Mouse (Mus musculus) spleen, adult 12 weeks (tissue): ENCODE measurements around the gene Aldh16a1.
"Not testable (repeated sequence)": the region's sequence is repeated elsewhere in the genome, so short reads cannot be mapped to it uniquely, and the experiment has no call there.

Experiments
- DNase-seq: peaks from one replicate; pipeline ENCODE4 v3.0.0; 2022; ENCODE audit warnings: low spot score

Gene Aldh16a1

DNA sequence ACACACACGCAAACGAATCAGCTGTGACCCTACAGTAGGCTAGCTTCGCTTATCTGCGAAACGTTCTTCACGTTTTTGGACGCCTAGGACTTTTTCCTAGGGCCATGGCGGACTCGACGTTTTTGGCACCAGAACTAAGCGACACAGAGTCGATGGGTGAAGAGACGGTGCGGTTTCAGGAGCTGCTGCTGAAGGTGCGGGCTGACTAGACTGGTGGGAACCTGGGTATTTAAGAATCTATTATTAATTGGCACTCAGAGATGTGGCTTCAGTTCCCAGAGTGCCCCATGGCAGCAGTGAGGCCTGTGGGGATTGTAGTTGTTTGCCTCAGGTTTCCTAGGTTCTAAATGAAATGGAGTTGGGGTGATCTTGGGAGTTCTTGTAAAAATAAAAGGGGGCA lies 1.8 kb upstream of the Aldh16a1 start:
- no peak for DNase-seq

DNA sequence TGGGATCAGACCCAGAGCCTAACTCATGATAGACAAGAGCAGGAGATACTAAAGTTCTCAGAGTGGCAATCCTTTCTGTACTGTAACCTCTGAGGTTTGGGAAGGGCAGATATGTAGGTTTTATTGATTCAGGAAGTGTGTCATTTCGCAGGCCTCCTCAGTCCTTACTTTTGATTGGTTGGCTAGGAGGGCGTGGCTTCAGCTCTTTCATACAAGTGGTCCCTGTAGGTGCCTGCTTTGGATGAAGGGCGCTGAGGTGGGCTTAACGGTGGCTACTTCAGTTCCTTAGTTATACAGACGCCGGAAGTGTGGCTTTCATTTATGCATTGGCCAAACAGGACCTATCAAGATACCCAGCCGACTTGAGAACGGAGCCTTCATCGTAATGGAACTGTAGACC lies 1.2 kb upstream of the Aldh16a1 start:
- DNase-seq: no peak

DNA sequence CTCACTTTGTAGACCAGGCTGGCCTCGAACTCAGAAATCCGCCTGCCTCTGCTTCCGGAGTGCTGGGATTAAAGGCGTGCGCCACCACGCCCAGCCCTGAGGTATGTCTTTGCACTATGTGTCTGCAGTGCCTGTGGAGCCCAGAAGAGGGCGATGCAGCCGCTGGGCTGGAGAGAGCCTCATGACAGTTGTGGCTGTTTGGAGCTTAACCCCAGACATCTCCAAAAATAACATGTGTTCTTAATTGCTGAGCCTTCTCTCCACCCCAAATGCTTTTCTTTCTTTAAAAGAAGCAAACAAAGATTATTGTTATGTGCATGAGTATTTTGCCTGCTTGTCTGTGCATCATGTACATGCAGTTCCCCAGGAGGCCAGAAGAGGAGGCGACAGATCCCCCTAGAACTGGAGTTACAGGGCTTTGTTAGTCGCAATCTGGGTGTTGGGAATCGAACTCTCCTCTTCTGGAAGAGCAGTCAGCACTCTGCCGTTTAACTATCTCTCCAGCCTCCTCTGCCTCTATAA lies 670 bp upstream of the Aldh16a1 start:
- DNase-seq: peak; percentile 34

GRCm38 (mm10) chr7:45153586-45153985 lies 798 bp downstream of the Aldh16a1 start:
- no peak for DNase-seq

GRCm38 (mm10) chr7:45153052-45153451 lies 1.3 kb downstream of the Aldh16a1 start:
- not testable (repeated sequence) for DNase-seq

- no peak for DNase-seq
Observed at GRCm38 (mm10) chr7:45151303-45151702, 3.1 kb downstream of the Aldh16a1 start.

GRCm38 (mm10) chr7:45150321-45150720 lies 4.1 kb downstream of the Aldh16a1 start:
- no peak for DNase-seq

DNA sequence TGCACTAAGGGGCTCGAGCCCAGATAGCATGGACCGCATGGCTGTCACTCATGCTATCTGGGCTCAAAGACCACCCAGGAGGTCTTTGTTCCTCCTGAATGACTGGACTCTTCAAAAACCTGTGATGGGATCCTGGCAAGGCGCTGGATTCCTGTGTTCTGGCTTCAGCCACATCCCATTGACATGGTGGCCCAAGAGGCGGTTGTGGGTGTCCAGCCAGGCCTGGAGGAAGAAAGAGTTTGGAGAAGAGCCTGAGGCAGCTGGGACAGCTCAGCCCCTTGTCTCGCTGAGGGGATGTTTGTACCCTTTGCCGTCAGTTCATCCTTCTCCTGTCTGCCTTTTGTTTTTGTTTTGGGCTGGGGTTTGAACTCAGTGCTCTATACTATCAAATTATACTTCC lies 4.8 kb downstream of the Aldh16a1 start:
- no peak for DNase-seq

GRCm38 (mm10) chr7:45148534-45149098 lies 5.8 kb downstream of the Aldh16a1 start:
- DNase-seq: no peak

GRCm38 (mm10) chr7:45147899-45148298 lies 6.5 kb downstream of the Aldh16a1 start:
- no peak for DNase-seq

- DNase-seq: no peak
Observed at GRCm38 (mm10) chr7:45147267-45147666, 7.1 kb downstream of the Aldh16a1 start.

DNA sequence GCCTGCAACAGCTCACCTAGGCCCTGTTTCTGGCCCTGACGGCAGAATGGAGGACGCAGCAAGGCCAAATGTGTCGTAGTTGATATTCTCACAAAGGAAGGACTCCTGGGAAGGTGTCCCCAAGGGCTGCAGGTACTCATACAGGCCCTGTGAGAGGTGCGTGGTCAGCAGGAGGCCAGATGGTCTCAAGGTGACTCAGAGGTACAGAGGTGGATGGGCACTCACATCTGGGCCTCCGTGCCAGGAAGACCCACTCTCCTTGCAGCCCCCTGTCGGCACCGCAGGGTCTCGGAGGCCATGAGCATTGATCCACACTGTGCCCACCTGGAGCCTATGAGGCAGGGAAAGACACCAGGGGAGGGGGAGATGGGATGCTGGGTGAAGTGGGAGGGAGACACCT lies 8.9 kb downstream of the Aldh16a1 start:
- DNase-seq: no peak

DNA sequence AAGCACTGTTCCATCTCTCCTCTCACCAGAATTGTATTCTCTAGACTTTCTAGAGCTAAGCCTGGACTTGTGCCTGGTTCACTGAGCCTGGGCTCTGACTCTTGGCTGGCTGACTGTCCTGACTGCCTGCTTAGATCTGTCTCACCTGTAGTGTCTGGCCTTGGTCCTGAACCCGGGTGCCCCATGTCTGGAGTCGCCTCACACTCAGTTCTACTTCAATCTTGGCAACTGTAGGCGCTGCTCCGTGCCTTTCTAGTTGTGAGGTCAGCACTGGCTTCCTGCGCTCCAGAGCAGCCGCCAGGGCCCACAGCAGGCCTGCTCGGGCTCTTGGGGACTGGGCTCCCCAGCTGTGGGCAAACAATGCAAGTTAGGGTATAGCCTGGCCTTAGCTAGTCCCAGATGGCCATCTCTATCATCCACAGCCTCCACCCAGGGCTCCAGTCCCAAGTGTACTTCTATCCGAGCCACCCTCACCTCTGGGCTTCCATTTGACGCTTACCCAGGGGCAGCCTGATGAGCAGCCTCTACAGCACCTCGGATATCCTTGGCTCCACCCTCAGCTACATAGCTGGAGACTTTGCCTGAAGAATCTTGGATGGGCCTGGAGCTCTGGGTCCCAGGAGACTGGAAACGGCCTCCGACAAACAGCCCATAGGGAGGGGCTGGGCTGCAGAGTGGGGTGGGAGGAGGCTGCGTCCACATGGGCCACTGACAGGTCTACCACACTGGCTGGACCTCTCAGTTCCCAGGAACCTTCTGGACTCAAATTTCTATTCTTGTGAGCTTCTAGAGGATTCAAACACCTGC lies 9.8 kb downstream of the Aldh16a1 start:
- DNase-seq: no peak

DNA sequence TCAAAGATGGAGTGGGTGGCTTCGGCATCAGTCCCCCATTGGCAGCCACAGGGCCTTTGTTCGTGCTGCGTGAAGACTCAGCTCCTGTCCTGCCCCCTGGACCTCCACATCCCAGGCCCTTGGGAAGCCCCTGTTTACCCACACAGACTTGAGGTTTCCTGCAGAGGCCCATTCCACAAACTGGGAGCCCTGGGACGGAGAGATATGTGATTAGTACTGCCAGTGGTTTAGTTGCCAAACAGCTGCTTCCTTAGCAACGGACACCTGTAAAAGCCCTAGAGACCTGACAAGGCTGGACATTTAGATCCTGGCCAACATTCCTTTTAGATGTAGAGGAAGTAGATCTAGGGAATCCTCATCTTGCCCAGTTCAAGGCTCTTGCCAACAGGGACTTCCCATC lies 12.5 kb downstream of the Aldh16a1 start:
- no peak for DNase-seq

- no peak for DNase-seq
Observed at GRCm38 (mm10) chr7:45141319-45141718, 13.1 kb downstream of the Aldh16a1 start.

- no peak for DNase-seq
Observed at GRCm38 (mm10) chr7:45139904-45140723, 14.3 kb downstream of the Aldh16a1 start.

DNA sequence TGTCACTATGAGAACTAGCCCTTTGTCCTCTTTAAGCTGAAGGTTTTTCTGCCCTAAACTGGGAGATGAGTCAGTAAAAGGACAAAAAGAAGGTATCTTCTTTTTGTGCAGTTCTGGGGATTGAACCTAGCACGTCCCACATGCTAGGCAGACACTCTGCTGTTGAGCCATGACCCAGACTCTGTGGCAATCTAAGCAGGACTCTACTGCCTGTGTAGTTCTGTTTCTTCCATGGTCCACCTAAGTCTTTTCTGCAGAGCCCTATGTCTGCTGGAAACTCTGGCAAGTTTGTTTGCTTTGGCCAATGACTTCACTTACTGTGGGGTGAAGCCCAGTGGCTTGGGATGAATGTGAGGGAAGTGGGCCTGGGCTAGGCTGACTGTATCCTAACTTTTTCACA lies 16.0 kb downstream of the Aldh16a1 start:
- DNase-seq: no peak

DNA sequence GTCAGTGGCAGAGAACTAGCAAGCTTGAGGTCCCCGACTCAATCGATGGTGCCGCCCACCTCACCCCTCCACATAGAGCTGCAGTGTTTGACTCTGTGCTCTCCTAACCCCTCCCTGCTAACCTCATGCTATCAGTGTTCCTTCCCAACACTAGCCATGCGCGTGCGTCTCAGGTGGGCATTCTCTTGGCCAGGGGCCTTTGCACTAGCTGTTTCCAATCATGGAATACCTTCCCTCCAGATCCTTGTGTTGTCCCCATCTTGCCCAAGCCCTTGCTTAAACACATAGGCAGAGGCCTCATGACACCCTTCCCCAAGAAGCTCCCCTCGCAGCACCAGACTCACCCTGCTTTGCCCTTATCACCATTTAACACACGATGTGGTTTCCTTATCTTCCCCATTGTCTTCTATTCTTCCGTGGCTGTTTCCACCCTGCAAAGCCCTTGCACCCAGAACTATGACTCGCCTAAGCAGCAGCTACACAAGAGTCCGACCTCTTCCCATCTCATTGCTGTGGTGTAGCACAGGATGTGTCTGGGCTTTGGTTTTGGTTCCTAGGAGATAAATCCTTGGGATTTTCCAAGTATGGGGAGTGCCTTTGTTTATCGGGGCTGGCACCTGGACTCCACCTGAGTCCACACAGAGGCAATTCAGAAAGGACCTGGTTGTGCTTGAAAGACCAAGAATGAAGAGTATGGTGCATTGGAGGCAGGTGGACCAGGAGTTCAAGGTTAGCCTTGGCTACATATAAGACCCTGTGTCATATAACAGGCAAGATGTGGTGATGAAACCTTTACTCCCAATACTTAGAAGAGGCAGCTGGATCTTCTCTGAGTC lies 17.0 kb downstream of the Aldh16a1 start:
- no peak for DNase-seq

GRCm38 (mm10) chr7:45135993-45136567 lies 18.3 kb downstream of the Aldh16a1 start, which contains the start of the genes Gm45713 and Flt3l:
Gene Gm45713, minus strand, starts transcription at chr7:45136231.
Gene Flt3l, minus strand, starts transcription at chr7:45136432.
- DNase-seq: peak; percentile 86

DNA sequence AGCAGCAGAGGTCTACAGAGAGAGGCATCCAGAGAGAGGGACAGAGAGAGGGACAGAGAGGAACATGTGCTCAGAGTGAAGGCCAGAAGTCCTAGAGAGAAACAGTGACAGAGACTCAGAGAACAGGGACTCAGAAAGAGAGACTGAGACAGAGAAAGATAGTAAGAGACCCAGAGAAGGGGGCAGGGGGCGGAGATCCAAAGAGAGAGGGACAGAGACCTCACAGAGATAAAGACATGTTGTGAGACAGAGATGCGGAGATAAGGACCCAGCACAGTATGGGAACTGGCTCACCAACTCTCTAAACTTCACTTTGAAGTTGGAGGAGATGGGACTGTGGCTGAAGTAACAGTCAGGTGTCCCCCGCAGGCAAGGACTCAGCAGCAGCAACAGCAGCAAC lies 19.0 kb downstream of the Aldh16a1 start:
- DNase-seq: no peak

DNA sequence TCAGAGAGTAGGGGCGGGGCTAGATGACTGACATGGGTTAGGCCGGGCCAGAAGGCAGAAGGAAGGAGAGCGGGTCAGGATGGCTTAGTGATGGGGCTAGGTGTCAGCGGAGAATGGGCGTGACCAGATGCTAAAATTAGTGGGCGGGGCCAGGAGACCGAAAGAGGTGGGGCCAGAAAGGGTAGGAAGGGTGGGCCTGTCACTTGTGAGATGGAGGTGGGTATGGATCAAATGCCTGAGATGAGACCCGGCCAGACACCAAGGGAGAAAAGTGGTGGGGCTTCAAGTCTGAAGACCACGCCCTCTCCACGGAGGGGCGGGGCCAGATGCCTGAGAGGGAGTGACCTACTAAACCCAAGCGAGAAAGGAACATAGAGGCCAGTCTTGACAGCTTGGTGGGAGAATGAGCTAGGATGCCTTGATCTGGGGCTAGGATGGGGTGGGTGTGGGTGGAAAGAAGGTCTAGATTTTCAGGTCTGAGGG lies 19.8 kb downstream of the Aldh16a1 start:
- DNase-seq: no peak
